Mouse (Mus musculus): ENCODE data around the gene Pltp. TPM values are rescaled to one million over a fixed set of nuclear protein-coding genes. Genes with fewer than 3 reads are reported as not detected.
"Not testable (repeated sequence)": the region's sequence is repeated elsewhere in the genome, so short reads cannot be mapped to it uniquely, and the experiment has no call there.

Gene Pltp
- polyA plus RNA-seq, 1 experiment from 2014 or later, result 167 TPM

GRCm38 (mm10) chr2:164882619-164883018 is 25.1 kb upstream of the Pltp start:
- H3K27ac ChIP-seq, result no peak overlapping the region
- no peak for DNase-seq (ENCODE audit: low spot score)
- 28% methylated on average over 9 of the region's 9 CpGs for WGBS

GRCm38 (mm10) chr2:164879568-164880277 is 22.2 kb upstream of the Pltp start:
- Histone ChIP-seq H3K4me2 (replicated peaks) (peak overlapping the region; percentile 96), H3K36me3 (replicated peaks; ENCODE audit: control insufficient read depth, insufficient read depth) (peaks cover 22% of the 10 kb centered on the region), H3K9me3 (ENCODE audit: control insufficient read depth, low read length) (no peaks in the 10 kb centered on the region), H3K27ac (peak overlapping the region; percentile 100), H3K4me1 (replicated peaks; ENCODE audit: control insufficient read depth, insufficient read depth, low read length) (peaks cover 20% of the 10 kb centered on the region), H3K4me3 (replicated peaks; ENCODE audit: low read length) (peak overlapping the region; percentile 94), H3K9ac (peak overlapping the region; percentile 100), H3K27me3 (ENCODE audit: control insufficient read depth, insufficient read depth, low read length) (no peaks in the 10 kb centered on the region)
- ATAC-seq (ENCODE audit: low FRiP score), result peak; percentile 88
- DNase-seq (ENCODE audit: low spot score), result peak; percentile 98
- 0% methylated on average over 55 of the region's 72 CpGs for WGBS

More at GRCm38 (mm10) chr2:164882619-164883018, 25.1 kb upstream of the Pltp start:
- peaks cover 15% of the 10 kb centered on the region for H3K4me1 ChIP-seq (replicated peaks; ENCODE audit: control insufficient read depth, insufficient read depth, low read length)
- H3K9ac ChIP-seq, result no peak overlapping the region
- no peak for ATAC-seq (ENCODE audit: low FRiP score)
- H3K36me3 ChIP-seq (replicated peaks; ENCODE audit: control insufficient read depth, insufficient read depth), result peaks cover 50% of the 10 kb centered on the region
- no peaks in the 10 kb centered on the region for H3K27me3 ChIP-seq (ENCODE audit: control insufficient read depth, insufficient read depth, low read length)
- H3K4me3 ChIP-seq (replicated peaks; ENCODE audit: low read length), result no peak overlapping the region
- H3K4me2 ChIP-seq (replicated peaks), result no peak overlapping the region
- H3K9me3 ChIP-seq (ENCODE audit: control insufficient read depth, low read length), result no peaks in the 10 kb centered on the region

- under 1% methylated on average over 26 of the region's 40 CpGs for WGBS
- no peaks in the 10 kb centered on the region for H3K27me3 ChIP-seq (ENCODE audit: control insufficient read depth, insufficient read depth, low read length)
- peak within 1 kb of the TSS; percentile 94 for H3K4me3 ChIP-seq (replicated peaks; ENCODE audit: low read length)
- H3K4me2 ChIP-seq (replicated peaks), result peak within 1 kb of the TSS; percentile 96
- H3K9ac ChIP-seq, result peak within 1 kb of the TSS; percentile 100
- ATAC-seq (ENCODE audit: low FRiP score), result peak; percentile 84
- H3K9me3 ChIP-seq (ENCODE audit: control insufficient read depth, low read length), result no peaks in the 10 kb centered on the region
- peaks cover 20% of the 10 kb centered on the region for H3K4me1 ChIP-seq (replicated peaks; ENCODE audit: control insufficient read depth, insufficient read depth, low read length)
- H3K27ac ChIP-seq, result peak within 1 kb of the TSS; percentile 100
- H3K36me3 ChIP-seq (replicated peaks; ENCODE audit: control insufficient read depth, insufficient read depth), result peaks cover 16% of the 10 kb centered on the region
- DNase-seq (ENCODE audit: low spot score), result peak; percentile 96
These were observed 21.7 kb upstream of the Pltp start, which contains the start of gene Pcif1 for GRCm38 (mm10) chr2:164879228-164879567. Gene Pcif1 (plus strand): TSS chr2:164879304.

DNA sequence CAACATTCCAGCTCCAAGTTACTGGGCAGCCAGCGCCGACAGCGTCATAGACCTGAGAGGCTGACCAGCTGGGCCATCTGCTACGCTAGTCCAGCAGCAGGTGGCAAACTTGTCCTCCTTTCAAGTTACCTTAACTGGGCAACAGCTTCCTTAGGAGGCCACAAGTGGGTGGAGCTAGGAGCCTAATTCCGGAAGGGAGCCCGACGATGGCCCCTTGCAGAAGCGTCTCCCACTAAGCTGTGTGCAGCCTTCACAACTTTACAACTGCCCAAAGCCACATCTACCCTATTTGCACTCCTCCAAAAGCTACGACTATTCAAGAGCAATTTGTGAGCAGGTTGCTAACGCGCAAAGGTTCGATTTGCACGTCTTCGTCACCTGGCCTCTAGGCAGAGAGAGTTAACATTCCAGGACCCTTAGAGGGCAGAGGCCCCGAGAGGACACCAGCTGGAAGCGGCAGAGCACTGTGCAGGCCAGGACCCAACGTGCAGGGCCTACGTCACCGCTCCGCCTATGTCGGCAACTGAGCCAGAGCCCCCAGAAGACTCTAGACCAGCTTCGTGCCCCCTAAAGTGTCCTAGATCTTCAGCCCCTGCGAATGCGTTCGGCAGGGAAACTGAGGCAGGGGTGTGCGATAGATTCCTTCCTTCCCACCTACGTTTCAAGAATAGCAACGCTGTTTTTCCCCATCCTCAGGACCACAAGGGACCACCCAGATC is 21.2 kb upstream of the Pltp start:
- H3K9me3 ChIP-seq (ENCODE audit: control insufficient read depth, low read length), result no peaks in the 10 kb centered on the region
- H3K27me3 ChIP-seq (ENCODE audit: control insufficient read depth, insufficient read depth, low read length), result no peaks in the 10 kb centered on the region
- peak overlapping the region; percentile 94 for H3K4me3 ChIP-seq (replicated peaks; ENCODE audit: low read length)
- peak overlapping the region; percentile 100 for H3K27ac ChIP-seq
- 1% methylated on average over 28 of the region's 28 CpGs for WGBS
- DNase-seq (ENCODE audit: low spot score) (no peak), ATAC-seq (ENCODE audit: low FRiP score) (peak; percentile 59)
- peak overlapping the region; percentile 100 for H3K9ac ChIP-seq
- peaks cover 20% of the 10 kb centered on the region for H3K4me1 ChIP-seq (replicated peaks; ENCODE audit: control insufficient read depth, insufficient read depth, low read length)
- peak overlapping the region; percentile 96 for H3K4me2 ChIP-seq (replicated peaks)
- H3K36me3 ChIP-seq (replicated peaks; ENCODE audit: control insufficient read depth, insufficient read depth), result peaks cover 11% of the 10 kb centered on the region

DNA sequence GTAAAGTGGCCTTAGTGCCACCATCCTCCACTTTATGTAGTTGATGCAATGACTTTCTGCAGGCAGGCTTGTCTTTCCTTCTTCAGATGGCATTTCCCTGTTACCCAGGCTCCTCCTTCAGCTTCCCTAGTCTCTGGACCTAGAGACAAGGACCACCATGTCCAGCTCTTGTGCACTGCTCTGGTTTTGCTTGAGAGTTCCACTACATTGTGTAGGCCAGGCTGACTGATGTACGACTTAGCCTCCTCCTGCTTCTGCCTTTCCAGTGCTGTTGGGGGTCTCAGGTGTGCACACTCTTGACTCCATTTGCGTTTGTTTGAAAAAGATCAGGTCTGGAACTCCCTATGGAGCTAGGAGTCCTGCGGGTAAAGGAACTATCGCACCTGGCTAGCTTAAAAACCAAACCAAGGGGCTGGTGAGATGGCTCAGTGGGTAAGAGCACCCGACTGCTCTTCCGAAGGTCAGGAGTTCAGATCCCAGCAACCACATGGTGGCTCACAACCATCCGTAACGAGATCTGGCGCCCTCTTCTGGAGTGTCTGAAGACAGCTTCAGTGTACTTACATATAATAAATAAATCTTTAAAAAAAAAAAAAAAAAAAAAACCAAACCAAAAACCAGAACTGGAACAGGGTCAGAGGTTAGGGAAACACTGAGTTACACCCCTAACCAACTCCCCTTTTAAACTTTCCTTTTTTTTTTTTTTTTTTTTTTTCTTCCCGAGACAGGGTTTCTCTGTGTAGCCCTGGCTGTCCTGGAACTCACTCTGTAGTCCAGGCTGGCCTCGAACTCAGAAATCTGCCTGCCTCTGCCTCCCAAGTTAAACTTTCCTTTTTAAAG is 20.1 kb upstream of the Pltp start:
- not testable (repeated sequence) for H3K9me3 ChIP-seq (ENCODE audit: control insufficient read depth, low read length); H3K36me3 ChIP-seq (replicated peaks; ENCODE audit: control insufficient read depth, insufficient read depth); H3K9ac ChIP-seq; H3K27me3 ChIP-seq (ENCODE audit: control insufficient read depth, insufficient read depth, low read length); ATAC-seq (ENCODE audit: low FRiP score); DNase-seq (ENCODE audit: low spot score)
- 74% methylated on average over 11 of the region's 11 CpGs for WGBS
- Histone ChIP-seq H3K4me3 (replicated peaks; ENCODE audit: low read length) (peak overlapping the region; percentile 94; the same call in 1 of the 2 replicates), H3K27ac (peak overlapping the region; percentile 100; the same call in 1 of the 2 replicates), H3K4me1 (replicated peaks; ENCODE audit: control insufficient read depth, insufficient read depth, low read length) (peaks cover 20% of the 10 kb centered on the region), H3K4me2 (replicated peaks) (peak overlapping the region; percentile 96)

- H3K27ac ChIP-seq; H3K4me3 ChIP-seq (replicated peaks; ENCODE audit: low read length); H3K4me2 ChIP-seq (replicated peaks); H3K9me3 ChIP-seq (ENCODE audit: control insufficient read depth, low read length); H3K36me3 ChIP-seq (replicated peaks; ENCODE audit: control insufficient read depth, insufficient read depth); DNase-seq (ENCODE audit: low spot score); ATAC-seq (ENCODE audit: low FRiP score); H3K27me3 ChIP-seq (ENCODE audit: control insufficient read depth, insufficient read depth, low read length); H3K9ac ChIP-seq: not testable (repeated sequence)
- H3K4me1 ChIP-seq (replicated peaks; ENCODE audit: control insufficient read depth, insufficient read depth, low read length), result peaks cover 19% of the 10 kb centered on the region
- WGBS, result 48% methylated on average over 2 of the region's 2 CpGs
These were observed 18.1 kb upstream of the Pltp start for GRCm38 (mm10) chr2:164875648-164876047.

GRCm38 (mm10) chr2:164874239-164874769 is 16.8 kb upstream of the Pltp start:
- Histone ChIP-seq H3K4me2 (replicated peaks) (no peak overlapping the region), H3K4me3 (replicated peaks; ENCODE audit: low read length) (no peak overlapping the region), H3K27me3 (ENCODE audit: control insufficient read depth, insufficient read depth, low read length) (no peaks in the 10 kb centered on the region), H3K36me3 (replicated peaks; ENCODE audit: control insufficient read depth, insufficient read depth) (no peaks in the 10 kb centered on the region), H3K27ac (peak overlapping the region; percentile 43), H3K9me3 (ENCODE audit: control insufficient read depth, low read length) (no peaks in the 10 kb centered on the region), H3K4me1 (replicated peaks; ENCODE audit: control insufficient read depth, insufficient read depth, low read length) (peaks cover 12% of the 10 kb centered on the region), H3K9ac (no peak overlapping the region)
- ATAC-seq (ENCODE audit: low FRiP score) (no peak), DNase-seq (ENCODE audit: low spot score) (no peak)
- 38% methylated on average over 1 of the region's 1 CpGs for WGBS

- DNase-seq (ENCODE audit: low spot score) (no peak), ATAC-seq (ENCODE audit: low FRiP score) (no peak)
These were observed 16.1 kb upstream of the Pltp start for GRCm38 (mm10) chr2:164873621-164874020.

More at GRCm38 (mm10) chr2:164873621-164874020, 16.1 kb upstream of the Pltp start:
- Histone ChIP-seq H3K4me1 (replicated peaks; ENCODE audit: control insufficient read depth, insufficient read depth, low read length) (peaks cover 12% of the 10 kb centered on the region), H3K36me3 (replicated peaks; ENCODE audit: control insufficient read depth, insufficient read depth) (no peaks in the 10 kb centered on the region), H3K4me3 (replicated peaks; ENCODE audit: low read length) (no peak overlapping the region), H3K27me3 (ENCODE audit: control insufficient read depth, insufficient read depth, low read length) (no peaks in the 10 kb centered on the region), H3K9me3 (ENCODE audit: control insufficient read depth, low read length) (no peaks in the 10 kb centered on the region), H3K9ac (no peak overlapping the region), H3K4me2 (replicated peaks) (no peak overlapping the region), H3K27ac (no peak overlapping the region)
- 74% methylated on average over 3 of the region's 3 CpGs for WGBS
